Mouse (Mus musculus) cerebellum, postnatal 14 days (tissue): Measurements from ENCODE around the gene Tcta.
A peak's percentile ranks its signal among the peaks of the same experiment; 100 is the strongest.
"Not testable (repeated sequence)": the region's sequence is repeated elsewhere in the genome, so short reads cannot be mapped to it uniquely, and the experiment has no call there.

Experiments
- DNase-seq, 2 experiments: peaks; one replicate each; pipeline ENCODE4 v3.0.0; 2021; ENCODE audit warnings: mixed read lengths in 2 of 2

Gene Tcta

DNA sequence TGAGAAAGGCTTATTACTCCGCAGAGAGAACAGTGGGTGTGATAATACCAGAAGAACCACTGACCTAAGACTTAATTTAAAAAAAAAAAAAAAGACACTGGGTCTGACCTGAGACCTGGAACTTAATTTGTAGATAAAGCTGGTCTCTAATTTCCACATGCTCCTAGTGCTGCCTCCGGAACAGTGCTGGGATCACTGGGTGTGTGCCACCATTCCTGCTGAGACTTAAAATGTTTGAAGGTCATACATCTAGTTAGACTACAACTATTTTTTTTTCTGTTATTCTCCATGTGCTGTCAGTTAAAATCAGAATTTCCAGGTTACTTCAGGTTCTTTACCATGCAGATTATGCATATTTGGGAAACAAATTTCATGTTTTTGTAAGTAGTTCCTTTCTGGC is 2.2 kb upstream of the Tcta start:
- DNase-seq = no peak

DNA sequence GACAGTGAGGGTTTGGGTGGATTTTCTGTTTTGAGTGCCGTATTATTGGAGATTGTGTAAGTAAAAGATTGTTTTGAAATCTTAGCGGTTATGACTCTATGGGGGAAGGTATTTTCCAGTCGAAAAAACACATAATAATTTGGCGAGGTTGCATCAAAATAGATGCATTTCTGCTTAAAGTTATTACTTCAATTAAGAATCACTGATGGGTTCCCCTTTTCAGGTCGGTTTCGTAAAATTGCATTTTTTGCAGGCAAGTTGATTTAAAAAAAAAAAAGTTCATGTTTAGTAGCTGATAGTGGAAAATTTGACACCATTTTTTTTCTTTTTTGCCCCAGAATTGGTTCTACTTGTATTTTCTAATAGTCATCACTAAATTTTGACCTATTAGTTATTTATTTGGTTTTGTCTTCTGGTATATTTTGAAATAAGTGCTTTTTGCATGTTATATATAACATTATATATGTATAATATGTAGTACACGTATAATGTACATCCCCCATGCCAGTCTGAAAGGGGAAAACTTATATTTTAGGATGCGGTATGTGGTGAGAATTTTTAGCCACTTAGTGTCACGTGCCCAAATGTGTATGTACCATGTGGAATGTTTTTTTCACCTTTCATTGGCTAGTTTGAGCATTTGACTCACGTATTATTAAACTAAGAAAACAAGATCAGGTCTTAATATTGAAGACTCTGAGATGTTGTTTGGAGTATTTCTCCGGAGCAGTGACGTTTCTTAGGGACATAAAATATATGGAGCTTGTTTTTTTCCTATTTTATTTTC is 1.3 kb upstream of the Tcta start:
- DNase-seq = no peak

GRCm38 (mm10) chr9:108306571-108306980 is 616 bp upstream of the Tcta start:
- DNase-seq = peak; percentile 79 to 83

DNA sequence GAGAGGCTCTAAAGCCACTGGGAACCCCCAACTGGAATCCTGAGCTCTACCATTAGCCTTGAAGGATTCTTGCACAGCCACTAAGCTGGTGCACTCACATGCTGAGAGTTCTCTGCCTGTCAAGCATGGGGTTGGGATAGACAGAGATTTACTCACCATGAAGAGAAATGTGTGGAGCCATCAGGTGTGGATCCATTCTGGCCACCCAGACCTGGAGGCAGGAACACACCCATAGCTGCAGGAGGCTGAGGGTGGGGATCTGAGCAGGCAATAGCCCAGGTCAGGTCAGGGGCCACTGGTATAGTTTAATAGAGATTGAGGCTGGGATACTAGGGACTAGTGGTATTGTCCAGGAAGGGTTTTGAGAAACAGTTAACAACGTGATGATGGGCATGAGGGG is 790 bp downstream of the Tcta start:
- DNase-seq = peak in 1 of 2 experiments; percentile 29

DNA sequence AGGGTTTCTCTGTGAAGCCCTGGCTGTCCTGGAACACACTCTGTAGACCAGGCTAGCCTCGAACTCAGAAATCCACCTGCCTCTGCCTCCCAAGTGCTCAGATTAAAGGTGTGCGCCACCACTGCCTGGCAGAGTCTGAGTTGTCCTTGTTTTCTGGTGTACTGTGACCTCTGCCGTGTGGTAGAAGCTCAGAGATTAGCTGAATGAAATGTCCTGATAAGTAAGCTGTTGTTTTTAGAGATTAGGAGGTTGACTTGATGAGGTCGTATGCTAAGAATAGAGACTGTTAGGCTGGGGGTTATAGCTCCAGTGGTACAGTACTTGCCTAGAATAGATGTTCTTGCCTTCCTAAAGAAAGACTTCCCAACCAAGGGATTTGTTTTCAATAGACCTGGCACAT is 1.2 kb downstream of the Tcta start:
- DNase-seq = no peak

- DNase-seq = no peak
Measured at GRCm38 (mm10) chr9:108301853-108302252, 4.1 kb downstream of the Tcta start.

- peak; percentile 53 to 54 for DNase-seq
Measured at GRCm38 (mm10) chr9:108296453-108297355, 9.3 kb downstream of the Tcta start, which contains the start of gene Amt. Gene Amt, plus strand, starts transcription at chr9:108296853.

GRCm38 (mm10) chr9:108290773-108291172 is 15.2 kb downstream of the Tcta start:
- DNase-seq = peak in 1 of 2 experiments; percentile 35

DNA sequence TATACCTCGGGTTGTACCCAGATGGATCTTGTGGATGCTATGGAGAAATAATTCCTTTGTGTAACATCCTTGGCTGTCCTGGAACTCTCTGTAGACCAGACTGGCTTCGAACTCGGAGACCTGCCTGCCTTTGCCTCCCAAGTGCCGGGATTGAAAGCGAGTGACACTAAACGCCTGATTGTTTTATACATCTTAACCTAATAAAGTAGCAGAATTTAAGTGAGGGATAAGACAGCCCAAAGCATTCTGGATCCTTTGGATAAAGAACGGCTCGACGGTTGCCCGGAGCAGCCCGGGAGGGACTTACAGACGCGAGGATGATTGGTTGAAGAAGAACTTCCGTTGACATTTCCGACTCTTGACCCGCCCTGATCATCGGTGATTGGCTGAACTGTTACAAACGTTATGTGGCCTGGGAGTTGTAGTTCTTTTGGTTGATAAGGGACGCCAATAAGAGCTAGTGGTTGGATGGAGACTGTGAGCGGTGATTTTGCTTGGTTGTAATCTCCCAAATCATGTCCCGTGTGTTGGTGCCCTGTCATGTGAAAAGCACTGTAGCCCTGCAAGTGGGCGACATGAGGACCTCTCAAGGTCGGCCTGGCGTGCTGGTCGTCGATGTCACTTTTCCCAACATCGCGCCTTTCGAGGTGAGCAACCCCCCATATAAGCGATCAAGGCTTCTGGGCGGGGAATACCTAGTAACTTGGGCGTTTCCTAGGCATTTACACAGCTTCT is 15.8 kb downstream of the Tcta start, which contains the start of gene Nicn1:
Nicn1 (plus strand) TSS at position 414 of the 735 bp plus-strand sequence.
- peak; percentile 89 to 92 for DNase-seq

DNA sequence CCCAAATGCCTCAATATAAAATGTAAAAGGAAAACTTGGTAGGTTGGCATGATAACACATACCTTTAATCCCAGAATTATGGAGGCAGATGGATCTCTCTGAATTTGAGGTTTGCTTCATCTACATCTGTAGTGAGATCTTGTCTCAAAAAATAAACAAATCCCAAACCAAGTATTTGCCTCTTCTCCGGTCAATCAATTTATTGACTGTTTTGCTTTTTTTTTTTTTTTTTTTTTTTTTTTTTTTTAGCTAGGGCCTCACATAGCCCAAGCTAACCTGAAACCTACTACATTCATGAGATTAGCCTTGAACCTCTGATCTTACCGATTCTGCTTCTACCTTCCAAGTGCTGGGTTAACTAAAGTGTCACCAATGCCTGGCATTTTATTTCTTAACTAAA is 16.6 kb downstream of the Tcta start:
- DNase-seq = no peak

GRCm38 (mm10) chr9:108287526-108288238 is 18.3 kb downstream of the Tcta start:
- DNase-seq = not testable (repeated sequence)

- peak; percentile 86 to 91 for DNase-seq
Measured at GRCm38 (mm10) chr9:108284410-108284809, 21.6 kb downstream of the Tcta start.

GRCm38 (mm10) chr9:108280071-108280828 is 25.7 kb downstream of the Tcta start:
- peak; percentile 38 to 58 for DNase-seq

- peak in 1 of 2 experiments; percentile 56 for DNase-seq
Measured at GRCm38 (mm10) chr9:108278697-108279450, 27.1 kb downstream of the Tcta start.

GRCm38 (mm10) chr9:108275331-108275659 is 30.7 kb downstream of the Tcta start:
- DNase-seq = no peak

- DNase-seq = no peak
Measured at GRCm38 (mm10) chr9:108274476-108275330, 31.3 kb downstream of the Tcta start.

- no peak for DNase-seq
Measured at GRCm38 (mm10) chr9:108273485-108273884, 32.5 kb downstream of the Tcta start.

- no peak for DNase-seq
Measured at GRCm38 (mm10) chr9:108272691-108273090, 33.3 kb downstream of the Tcta start.

- no peak for DNase-seq
Measured at GRCm38 (mm10) chr9:108271941-108272340, 34.0 kb downstream of the Tcta start.

DNA sequence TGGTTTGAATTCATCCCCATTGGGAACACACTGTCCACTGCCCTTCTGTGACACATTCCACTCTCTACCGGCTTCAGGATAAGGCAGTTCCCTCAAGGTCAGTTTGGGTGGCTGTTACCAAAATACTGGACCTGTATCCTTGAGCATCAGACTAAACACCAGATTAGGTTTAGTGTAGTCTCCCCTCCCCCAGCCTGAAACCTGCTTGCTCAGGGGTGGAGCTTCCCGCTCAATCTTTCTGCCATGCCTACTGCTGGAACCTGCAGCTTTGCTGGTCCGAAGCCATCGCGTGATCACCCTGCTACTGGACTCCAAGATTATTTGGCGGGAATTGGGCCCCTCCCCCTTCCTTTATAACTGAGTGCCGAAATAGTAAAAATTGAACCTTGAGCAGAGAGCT is 37.3 kb downstream of the Tcta start:
- not testable (repeated sequence) for DNase-seq
